Mouse (Mus musculus) bone marrow, adult 2 months (tissue): Measurements from ENCODE around the gene Agpat4. TPM values are rescaled to one million over a fixed set of nuclear protein-coding genes. Genes with fewer than 3 reads are reported as not detected.

Experiments used
- H3K27ac ChIP-seq: fragments of 200-500 bp; 2 replicates; pipeline ENCODE4 v1.5.1; 2012; ENCODE audit warnings: low read depth, mild to moderate bottlenecking, control low read depth, inconsistent platforms, low read length; ENCODE audit not compliant: control insufficient read depth, poor library complexity, insufficient read depth
- H3K4me1 ChIP-seq: fragments of 200-500 bp; 2 replicates; pipeline ENCODE4 v1.6.1; 2011; ENCODE audit warnings: low read length; ENCODE audit not compliant: control insufficient read depth, insufficient read depth
- H3K4me3 ChIP-seq: fragments of 200-500 bp; replicated peaks from 2 replicates; pipeline ENCODE3; 2011; ENCODE audit warnings: mild to moderate bottlenecking, low read depth, low read length, control low read depth; ENCODE audit not compliant: control insufficient read depth
- CTCF ChIP-seq: fragments of 200-500 bp; IDR thresholded peaks from 2 replicates; pipeline ENCODE4 v1.5.1; 2011; ENCODE audit warnings: low read length, control low read depth; ENCODE audit not compliant: control insufficient read depth, insufficient read depth
- POLR2A ChIP-seq: fragments of 200-500 bp; IDR thresholded peaks from 2 replicates; pipeline ENCODE4 v1.6.1; 2011; ENCODE audit warnings: low read depth, mild to moderate bottlenecking, control low read depth, low read length, borderline replicate concordance; ENCODE audit not compliant: control insufficient read depth
- WGBS: fragments of 180-500 bp; shearing (Covaris S2); methylation state at CpG from one replicate; pipeline ENCODE4 v1.1.7; 2018; 5-methylcytosine and 5-hydroxymethylcytosine counted together
- polyA plus RNA-seq: library from polyadenylated mRNA; stranded (reverse); fragments of >200 nt; gene quantifications from 2 replicates; pipeline ENCODE4 v1.2.4, GENCODE M21; 2011; ENCODE audit warnings: low replicate concordance; ENCODE audit not compliant: missing spikeins, insufficient read depth, insufficient read length

Gene Agpat4
- polyA plus RNA-seq = 30.2 and 30.3 TPM in 2 replicates

- Histone ChIP-seq H3K4me3 (peak within 1 kb of the TSS; percentile 75), H3K27ac (peak within 1 kb of the TSS; percentile 61), H3K4me1 (no peaks in the 10 kb centered on the region)
- TF ChIP-seq POLR2A (no peak), CTCF (no peak)
- under 1% methylated on average over 13 of the region's 13 CpGs for WGBS
These were observed at the start of gene Agpat4 for GRCm38 (mm10) chr17:12118561-12118925. Gene Agpat4 (plus strand): TSS chr17:12118704.

DNA sequence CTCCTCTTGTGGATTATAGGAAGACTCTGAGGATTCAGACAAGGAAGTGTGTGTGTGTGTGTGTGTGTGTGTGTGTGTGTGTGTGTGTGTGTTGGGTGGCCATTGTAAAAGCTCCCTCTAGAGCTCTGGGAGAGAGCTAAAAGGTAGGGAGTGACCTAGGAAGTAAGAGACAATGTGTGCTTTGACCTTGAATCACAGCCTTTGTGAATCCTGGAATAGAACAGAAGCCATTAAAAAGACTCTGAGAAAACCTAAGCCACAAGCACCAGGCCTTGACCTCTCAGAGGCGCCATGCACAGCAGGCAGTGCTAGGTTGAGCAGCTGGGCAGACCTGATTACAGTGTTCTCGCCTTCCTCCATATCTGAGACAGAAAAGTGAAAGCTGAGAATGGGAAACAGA lies 41.7 kb upstream of the Agpat4 start:
- Histone ChIP-seq H3K4me3 (no peak overlapping the region), H3K4me1 (no peaks in the 10 kb centered on the region), H3K27ac (no peak overlapping the region)
- WGBS = 71% methylated on average over 2 of the region's 2 CpGs
- no peak for TF ChIP-seq CTCF
- no peak for TF ChIP-seq POLR2A

- no peak overlapping the region for H3K27ac ChIP-seq
- 60% methylated on average over 20 of the region's 20 CpGs for WGBS
- H3K4me3 ChIP-seq = no peak overlapping the region
- no peaks in the 10 kb centered on the region for H3K4me1 ChIP-seq
- no peak for TF ChIP-seq POLR2A
- no peak for TF ChIP-seq CTCF
These were observed 37.6 kb upstream of the Agpat4 start for GRCm38 (mm10) chr17:12080656-12081495.

DNA sequence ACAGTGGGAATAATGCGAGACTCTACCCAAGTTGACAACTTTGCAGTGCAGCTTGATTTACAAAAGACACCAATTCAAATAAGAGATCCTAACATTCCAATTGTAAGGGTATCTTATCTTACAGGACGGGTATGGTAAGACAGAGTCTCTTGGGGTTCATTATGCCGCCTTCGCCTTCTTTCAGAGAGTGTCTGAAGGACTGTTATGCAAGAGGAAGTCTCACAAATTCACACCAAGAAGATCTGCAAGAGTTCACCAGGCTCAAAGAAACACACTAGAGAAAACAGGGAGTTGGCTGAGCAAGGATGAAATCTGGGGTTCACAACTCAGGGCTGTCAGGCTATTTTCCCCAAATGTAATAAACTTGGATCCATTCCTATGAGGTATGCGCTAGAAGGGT lies 36.3 kb upstream of the Agpat4 start:
- Histone ChIP-seq H3K4me1 (no peaks in the 10 kb centered on the region), H3K4me3 (no peak overlapping the region), H3K27ac (no peak overlapping the region)
- WGBS = 80% methylated on average over 5 of the region's 5 CpGs
- no peak for TF ChIP-seq POLR2A
- TF ChIP-seq CTCF = no peak

DNA sequence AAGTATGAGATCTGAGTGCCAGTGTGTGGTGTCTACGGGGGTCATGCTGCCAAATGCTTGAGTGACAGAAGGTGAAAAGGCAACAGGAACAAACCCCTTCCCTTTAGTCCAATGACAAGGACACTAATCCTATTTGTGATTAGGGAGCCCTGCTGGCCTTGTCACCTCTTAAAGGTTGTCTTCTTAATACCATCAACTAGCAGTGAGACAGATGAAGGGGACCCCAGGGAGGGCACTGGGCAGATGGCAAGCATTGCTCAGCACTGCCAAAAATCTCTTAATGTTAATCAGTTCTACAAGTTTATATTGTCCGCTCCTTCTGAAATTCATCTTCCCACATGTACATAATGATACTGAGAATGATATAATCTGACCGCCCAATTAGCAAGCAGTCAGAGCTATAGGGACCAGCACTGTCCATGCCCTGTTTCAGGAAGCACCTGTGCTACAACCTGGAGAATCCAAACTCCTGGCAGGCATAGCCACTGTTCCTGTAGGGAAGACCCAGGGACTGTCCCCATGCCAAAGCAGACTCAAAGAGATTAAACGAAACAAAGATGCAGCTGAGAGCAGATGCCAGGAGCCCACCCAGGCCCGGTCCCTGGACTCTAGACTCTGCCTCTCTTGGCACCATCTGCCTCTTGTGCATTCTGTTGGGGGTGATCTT lies 28.1 kb upstream of the Agpat4 start:
- Histone ChIP-seq H3K27ac (no peak overlapping the region), H3K4me1 (no peaks in the 10 kb centered on the region; the same call in 1 of the 2 replicates), H3K4me3 (no peak overlapping the region)
- 82% methylated on average over 5 of the region's 5 CpGs for WGBS
- no peak for TF ChIP-seq POLR2A
- TF ChIP-seq CTCF = no peak

- WGBS = 78% methylated on average over 6 of the region's 6 CpGs
- no peak overlapping the region for H3K4me3 ChIP-seq
- TF ChIP-seq POLR2A (no peak), CTCF (no peak)
- H3K27ac ChIP-seq = no peak overlapping the region
- H3K4me1 ChIP-seq = no peaks in the 10 kb centered on the region; the same call in 1 of the 2 replicates
These were observed 25.5 kb upstream of the Agpat4 start for GRCm38 (mm10) chr17:12092901-12093564.

GRCm38 (mm10) chr17:12094016-12094415 lies 24.5 kb upstream of the Agpat4 start:
- Histone ChIP-seq H3K4me3 (no peak overlapping the region), H3K27ac (no peak overlapping the region), H3K4me1 (no peaks in the 10 kb centered on the region; the same call in 1 of the 2 replicates)
- WGBS = 85% methylated on average over 1 of the region's 1 CpGs
- TF ChIP-seq POLR2A (no peak), CTCF (no peak)

DNA sequence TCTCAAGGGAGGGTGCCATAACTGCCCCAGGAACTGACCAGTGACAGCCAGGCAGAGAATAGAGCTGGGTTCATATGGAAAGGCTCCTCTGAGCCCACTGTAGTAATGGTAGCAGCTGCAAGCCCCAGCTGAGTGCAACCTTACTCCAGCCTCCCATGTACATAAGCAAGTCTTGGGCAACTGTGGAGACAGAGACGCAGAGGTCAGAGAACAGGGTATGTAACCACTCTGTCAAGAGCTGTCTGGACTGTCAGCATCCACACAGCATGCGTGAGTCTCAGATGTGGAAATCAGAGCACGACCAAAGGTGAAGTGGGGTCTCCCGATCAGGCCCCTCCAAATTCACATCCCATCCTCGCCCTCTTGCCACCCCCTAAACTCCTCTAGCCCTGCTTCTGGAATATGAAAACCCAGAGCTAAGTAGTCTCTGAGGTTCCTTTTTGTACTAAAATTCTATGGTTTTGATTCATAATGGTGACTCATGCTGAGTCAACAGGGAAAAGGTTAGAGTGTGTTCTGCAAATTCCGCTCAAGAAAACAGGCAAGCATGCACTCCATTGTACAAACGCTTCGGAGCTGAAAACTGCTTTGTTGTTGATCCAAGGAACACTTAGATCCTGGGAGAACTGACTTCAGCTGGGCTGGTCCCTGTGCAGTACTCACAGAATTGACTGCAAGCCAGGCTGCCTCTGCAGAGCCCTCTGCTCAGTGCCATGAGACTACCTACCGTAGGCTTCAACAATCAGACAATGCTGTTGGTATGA lies 23.5 kb upstream of the Agpat4 start:
- TF ChIP-seq POLR2A (no peak), CTCF (no peak)
- Histone ChIP-seq H3K27ac (no peak overlapping the region), H3K4me1 (no peaks in the 10 kb centered on the region; the same call in 1 of the 2 replicates), H3K4me3 (no peak overlapping the region)
- WGBS = 85% methylated on average over 9 of the region's 9 CpGs
